Mouse (Mus musculus) lung, postnatal 0 days (tissue): Measurements from ENCODE around the gene Syn3.

Experiments
- CTCF ChIP-seq: IDR thresholded peaks from 2 replicates; pipeline ENCODE4 v1.5.1; 2016; ENCODE audit warnings: antibody characterized with exemption, mild to moderate bottlenecking
- EP300 ChIP-seq: IDR thresholded peaks from 2 replicates; pipeline ENCODE4 v1.6.1; 2016; ENCODE audit warnings: antibody characterized with exemption, mild to moderate bottlenecking, control low read depth

DNA sequence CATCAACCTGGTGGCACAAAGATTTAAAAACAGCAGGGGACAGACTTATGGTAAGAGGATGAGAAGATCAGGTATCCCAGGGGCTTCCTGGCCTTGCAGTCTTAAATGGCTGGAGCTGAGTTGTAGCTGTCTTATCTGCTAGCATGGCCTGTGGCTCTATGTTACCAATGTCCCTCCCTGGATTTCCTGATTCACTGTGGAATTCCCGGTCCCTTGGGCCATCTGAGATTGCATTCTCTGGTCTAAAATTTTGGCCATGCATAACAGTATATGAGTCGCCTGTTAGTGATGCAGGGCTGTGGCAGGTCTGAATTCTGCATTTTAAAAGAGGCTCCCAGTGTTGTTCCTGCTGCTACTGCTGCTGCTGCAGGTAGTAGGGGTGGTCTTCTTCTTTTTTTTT, 382.4 kb downstream of the Syn3 start:
- TF ChIP-seq CTCF (no peak), EP300 (no peak)
